Mouse (Mus musculus) liver, embryonic 12.5 days (tissue): Measurements from ENCODE around the gene Negr1. TPM values are rescaled to one million over a fixed set of nuclear protein-coding genes. Genes with fewer than 3 reads are reported as not detected.

ENCODE experiments used
- ATAC-seq: fragments of 200-750 bp; cut with Nextera tagmentation; 2 replicates; pipeline ENCODE4 v1.8.0; 2017; ENCODE audit warnings: moderate number of reproducible peaks, mild to moderate bottlenecking, moderate library complexity
- H3K27ac ChIP-seq: fragments of 300-500 bp; sonication (generic); 2 replicates; pipeline ENCODE4 v1.5.1; 2016; ENCODE audit warnings: mild to moderate bottlenecking
- H3K27me3 ChIP-seq: fragments of 300-500 bp; sonication (generic); replicated peaks from 2 replicates; pipeline ENCODE4 v1.6.1; 2016; ENCODE audit warnings: mild to moderate bottlenecking, moderate library complexity
- H3K36me3 ChIP-seq: fragments of 300-500 bp; sonication (generic); 2 replicates; pipeline ENCODE4 v1.6.1; 2016; ENCODE audit warnings: mild to moderate bottlenecking, moderate library complexity
- H3K4me1 ChIP-seq: fragments of 300-500 bp; sonication (generic); 2 replicates; pipeline ENCODE4 v1.6.1; 2016
- H3K4me2 ChIP-seq: fragments of 300-500 bp; sonication (generic); 2 replicates; pipeline ENCODE4 v1.6.1; 2016; ENCODE audit warnings: mild to moderate bottlenecking, moderate library complexity
- H3K4me3 ChIP-seq: fragments of 300-500 bp; sonication (generic); 2 replicates; pipeline ENCODE4 v1.5.1; 2016; ENCODE audit warnings: mild to moderate bottlenecking, moderate library complexity
- H3K9ac ChIP-seq: fragments of 300-500 bp; sonication (generic); 2 replicates; pipeline ENCODE4 v1.6.1; 2016; ENCODE audit warnings: mild to moderate bottlenecking, moderate library complexity
- H3K9me3 ChIP-seq: fragments of 300-500 bp; sonication (generic); replicated peaks from 2 replicates; pipeline ENCODE4 v1.6.1; 2016; ENCODE audit warnings: mild to moderate bottlenecking, moderate library complexity
- WGBS: fragments of 180-500 bp; shearing (Covaris S2); methylation state at CpG from one replicate; pipeline ENCODE4 v1.1.7; 2016; ENCODE audit not compliant: insufficient replicate concordance; 5-methylcytosine and 5-hydroxymethylcytosine counted together
- polyA plus RNA-seq: library from polyadenylated mRNA; unstranded; fragments of >200 nt; fragmentation: Nextera tagmentation; extraction: Ambion mirVana; gene quantifications from 2 replicates; pipeline ENCODE4 v1.2.1, GENCODE M21; 2016

The Negr1 gene
- polyA plus RNA-seq, 1 experiment from 2014 or later: 0.29 TPM

DNA sequence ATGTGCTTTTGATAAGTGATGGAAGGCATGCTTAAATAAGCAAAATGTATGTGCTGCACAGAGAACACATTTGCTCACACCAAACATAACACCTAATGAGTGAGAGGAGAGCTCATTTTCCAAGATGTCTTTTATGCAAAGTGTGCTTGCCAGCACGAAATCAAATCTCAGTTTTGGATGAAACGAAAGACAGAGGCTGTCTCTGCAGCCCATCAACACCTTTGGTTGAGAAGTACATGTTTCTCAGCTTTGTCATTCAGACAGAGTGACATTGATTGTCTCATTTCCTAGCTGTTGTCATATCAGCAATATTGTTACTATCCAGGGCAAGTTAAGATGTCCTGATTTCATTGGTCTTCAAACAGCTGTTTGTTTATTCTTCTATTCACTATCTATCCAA, 29.5 kb downstream of the Negr1 start:
- ATAC-seq: no peak
- 50% methylated on average over 2 of the region's 2 CpGs for WGBS
- Histone ChIP-seq H3K4me3 (no peak overlapping the region), H3K9ac (no peak overlapping the region), H3K27ac (no peak overlapping the region), H3K36me3 (no peaks in the 10 kb centered on the region), H3K9me3 (no peaks in the 10 kb centered on the region), H3K27me3 (no peaks in the 10 kb centered on the region), H3K4me2 (no peak overlapping the region), H3K4me1 (no peaks in the 10 kb centered on the region)

DNA sequence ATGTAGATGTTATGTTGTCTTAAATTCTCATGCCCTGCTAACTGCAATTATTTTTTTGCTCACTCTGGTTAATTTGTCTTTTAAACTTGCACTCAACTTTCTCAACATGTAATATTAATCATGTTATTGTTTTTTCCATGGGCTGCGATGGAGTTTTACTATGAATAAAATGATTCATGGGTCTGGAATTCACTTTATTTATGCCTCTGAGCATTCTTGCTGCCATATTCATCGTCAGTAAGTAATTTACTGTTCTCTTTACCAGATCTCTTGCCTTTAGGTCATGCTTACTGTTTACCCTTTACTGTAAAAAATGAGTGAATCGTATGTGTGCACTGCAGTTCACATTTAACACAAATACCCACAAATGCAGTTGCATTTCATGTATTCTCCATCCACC, 45.3 kb downstream of the Negr1 start:
- no peak for ATAC-seq
- Histone ChIP-seq H3K27ac (no peak overlapping the region), H3K4me3 (no peak overlapping the region), H3K9ac (no peak overlapping the region), H3K9me3 (no peaks in the 10 kb centered on the region), H3K4me2 (no peak overlapping the region), H3K4me1 (no peaks in the 10 kb centered on the region), H3K27me3 (no peaks in the 10 kb centered on the region), H3K36me3 (no peaks in the 10 kb centered on the region)
- WGBS: 62% methylated on average over 3 of the region's 3 CpGs

DNA sequence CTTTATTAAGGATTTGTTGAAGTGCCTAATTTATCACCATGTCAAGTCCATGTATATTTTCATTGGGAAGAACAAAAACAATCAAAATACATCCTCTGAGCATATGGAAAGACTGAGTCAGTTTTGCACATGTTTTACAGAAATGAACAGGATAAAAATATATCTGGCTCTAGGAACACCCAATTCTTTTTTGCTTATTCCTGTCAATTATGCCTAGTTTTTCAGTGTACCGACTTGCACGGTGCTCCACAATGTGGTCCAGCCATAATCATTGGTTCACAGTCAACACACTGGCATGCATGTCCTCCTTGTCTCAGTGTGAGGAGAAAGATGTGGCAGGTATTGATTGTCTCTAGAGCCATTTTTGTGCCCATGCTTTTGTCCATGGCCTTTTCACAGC, 58.3 kb downstream of the Negr1 start:
- 79% methylated on average over 2 of the region's 2 CpGs for WGBS
- no peak overlapping the region for H3K4me3 ChIP-seq
- H3K9me3 ChIP-seq: no peaks in the 10 kb centered on the region
- no peak overlapping the region for H3K9ac ChIP-seq
- H3K27me3 ChIP-seq: no peaks in the 10 kb centered on the region
- no peak for ATAC-seq
- H3K27ac ChIP-seq: no peak overlapping the region
- H3K4me2 ChIP-seq: no peak overlapping the region
- H3K36me3 ChIP-seq: no peaks in the 10 kb centered on the region
- no peaks in the 10 kb centered on the region for H3K4me1 ChIP-seq

DNA sequence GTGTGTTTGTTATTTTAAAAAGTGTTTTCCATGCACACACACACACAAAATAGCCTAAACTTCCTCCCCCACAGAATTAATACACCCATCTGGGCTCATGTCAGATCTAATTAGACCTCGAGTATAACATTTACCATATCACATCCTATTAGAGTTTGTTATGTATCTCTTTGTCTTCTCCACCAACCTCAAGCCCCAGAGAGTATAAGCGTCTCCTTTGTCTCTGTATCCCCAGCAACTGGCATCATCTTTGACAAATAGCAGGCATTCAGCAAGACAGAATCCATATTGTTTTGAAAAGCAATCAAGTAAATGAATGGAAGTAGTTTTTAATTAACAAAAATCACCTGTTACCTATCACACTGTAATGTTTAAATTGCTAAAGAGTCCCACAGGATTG, 67.0 kb downstream of the Negr1 start:
- no peak for ATAC-seq
- no peaks in the 10 kb centered on the region for H3K4me1 ChIP-seq
- H3K9ac ChIP-seq: no peak overlapping the region
- WGBS: 49% methylated on average over 2 of the region's 2 CpGs
- no peak overlapping the region for H3K4me3 ChIP-seq
- no peaks in the 10 kb centered on the region for H3K9me3 ChIP-seq
- no peak overlapping the region for H3K4me2 ChIP-seq
- H3K27ac ChIP-seq: no peak overlapping the region
- H3K36me3 ChIP-seq: no peaks in the 10 kb centered on the region
- no peaks in the 10 kb centered on the region for H3K27me3 ChIP-seq

DNA sequence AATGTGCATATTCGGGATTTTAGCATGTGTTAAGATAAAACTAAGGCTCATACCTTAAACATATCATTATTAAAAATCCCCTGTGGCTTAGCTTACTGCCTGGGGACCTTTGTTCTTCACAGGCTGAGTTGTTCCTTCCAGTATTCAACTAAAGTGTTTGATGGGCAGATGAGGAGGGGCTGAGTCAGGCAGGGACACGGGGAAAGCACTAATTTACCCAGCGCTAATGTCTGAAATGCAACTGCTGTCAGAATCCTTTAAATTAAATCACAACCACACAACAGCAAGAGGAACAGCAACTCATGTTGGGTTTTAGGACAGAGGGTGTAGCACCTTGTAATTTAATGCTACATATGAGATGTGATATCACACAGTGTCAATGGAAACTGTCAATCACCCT, 71.3 kb downstream of the Negr1 start:
- H3K9ac ChIP-seq: no peak overlapping the region
- ATAC-seq: no peak
- no peak overlapping the region for H3K4me3 ChIP-seq
- H3K4me1 ChIP-seq: no peaks in the 10 kb centered on the region
- H3K27me3 ChIP-seq: no peaks in the 10 kb centered on the region
- 36% methylated on average over 3 of the region's 3 CpGs for WGBS
- H3K27ac ChIP-seq: no peak overlapping the region
- H3K4me2 ChIP-seq: no peak overlapping the region
- no peaks in the 10 kb centered on the region for H3K9me3 ChIP-seq
- H3K36me3 ChIP-seq: no peaks in the 10 kb centered on the region

DNA sequence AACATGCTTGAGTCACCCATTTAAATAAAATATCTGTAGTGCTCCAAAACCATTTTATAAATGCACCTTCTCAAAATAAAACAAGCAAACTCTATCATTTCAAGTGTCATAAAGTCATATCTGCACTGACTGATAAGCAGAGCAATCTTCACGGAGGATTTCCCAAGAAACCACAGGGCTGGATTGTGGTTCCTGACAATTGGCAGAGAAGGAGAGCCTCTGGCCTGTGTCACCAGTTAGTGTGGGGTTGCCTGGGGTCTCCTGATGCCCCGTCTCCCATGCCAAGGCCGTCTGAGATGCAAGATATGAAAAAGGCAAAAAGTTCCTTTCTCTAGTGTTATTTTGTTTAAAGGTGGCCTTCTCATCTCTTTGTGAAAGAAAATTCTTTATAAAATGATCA, 77.8 kb downstream of the Negr1 start:
- Histone ChIP-seq H3K27me3 (no peaks in the 10 kb centered on the region), H3K9me3 (no peaks in the 10 kb centered on the region), H3K4me2 (no peak overlapping the region), H3K27ac (no peak overlapping the region), H3K4me3 (no peak overlapping the region), H3K4me1 (no peaks in the 10 kb centered on the region), H3K36me3 (no peaks in the 10 kb centered on the region), H3K9ac (no peak overlapping the region)
- ATAC-seq: no peak
- WGBS: 42% methylated on average over 3 of the region's 3 CpGs

DNA sequence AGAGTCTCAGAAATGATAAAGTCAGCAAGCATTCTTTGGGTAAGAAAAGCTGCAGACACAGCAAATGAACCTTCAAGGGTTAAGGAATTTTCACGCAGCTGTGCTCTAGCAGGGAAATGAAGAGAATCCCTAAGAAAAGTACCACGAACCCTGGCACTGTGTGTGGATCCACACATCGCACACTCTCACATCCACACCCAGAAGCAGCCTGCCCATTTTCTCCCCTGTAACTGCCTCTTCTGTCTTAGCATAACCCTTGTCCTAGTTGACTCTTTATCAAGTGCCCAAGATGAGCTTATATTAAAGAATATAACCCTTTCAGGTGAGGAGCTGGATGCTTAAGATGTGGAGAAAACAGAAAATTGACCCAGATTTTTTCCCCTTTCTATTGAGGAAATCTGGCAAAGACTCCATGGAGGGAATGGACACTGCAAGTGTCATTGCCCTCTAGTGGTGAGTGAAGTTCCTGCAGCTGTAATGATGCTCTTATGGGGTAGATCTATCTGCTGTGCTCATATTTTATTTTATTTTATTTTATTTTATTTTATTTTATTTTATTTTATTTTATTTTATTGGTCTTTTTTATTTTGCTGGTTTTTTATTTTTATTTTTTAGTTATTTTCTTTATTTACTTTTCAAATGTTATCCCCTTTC, 82.2 kb downstream of the Negr1 start:
- H3K4me2 ChIP-seq: no peak overlapping the region
- no peaks in the 10 kb centered on the region for H3K9me3 ChIP-seq
- no peaks in the 10 kb centered on the region for H3K4me1 ChIP-seq
- H3K9ac ChIP-seq: no peak overlapping the region
- WGBS: 70% methylated on average over 3 of the region's 3 CpGs
- ATAC-seq: no peak
- H3K36me3 ChIP-seq: no peaks in the 10 kb centered on the region
- H3K27me3 ChIP-seq: no peaks in the 10 kb centered on the region
- no peak overlapping the region for H3K4me3 ChIP-seq
- no peak overlapping the region for H3K27ac ChIP-seq

DNA sequence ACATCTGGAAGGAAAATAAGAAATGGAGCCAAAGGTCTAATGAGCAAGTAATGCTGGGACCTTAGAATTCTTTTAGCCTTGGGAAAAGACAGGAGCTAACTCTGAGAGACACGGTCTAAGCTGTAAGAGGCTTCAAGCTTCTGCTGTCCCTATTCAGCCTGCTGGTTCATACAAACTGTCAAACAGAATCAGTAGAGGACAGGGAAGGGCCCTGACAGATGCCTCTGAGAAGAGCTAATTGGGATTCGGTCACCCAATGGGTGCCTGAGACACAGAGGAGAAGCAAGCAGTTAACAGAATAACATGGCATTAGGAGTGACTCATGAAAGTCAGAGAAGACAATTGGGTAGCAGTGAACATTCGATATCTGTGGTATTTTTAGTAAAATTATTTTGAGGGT, 86.8 kb downstream of the Negr1 start:
- no peaks in the 10 kb centered on the region for H3K36me3 ChIP-seq
- no peaks in the 10 kb centered on the region for H3K27me3 ChIP-seq

DNA sequence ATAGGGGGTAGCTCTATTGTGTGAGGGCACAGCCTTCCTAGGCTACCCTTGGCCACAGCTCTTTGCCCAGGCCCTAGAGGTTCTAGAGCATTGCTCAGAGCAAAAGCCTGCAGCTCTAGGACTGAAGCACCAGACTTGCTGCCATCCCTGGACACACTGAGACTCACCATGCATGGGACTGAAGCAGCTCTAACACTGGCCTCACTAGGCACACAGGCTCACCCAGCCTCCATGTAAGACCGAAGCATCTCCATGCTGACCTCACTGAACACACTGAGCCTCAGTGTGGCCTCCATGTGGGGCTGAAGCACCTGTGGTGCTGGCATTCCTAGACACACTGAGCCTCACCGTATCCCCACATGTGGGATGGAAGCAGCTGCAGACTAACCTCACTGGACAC, 101.0 kb downstream of the Negr1 start:
- H3K9me3 ChIP-seq: no peaks in the 10 kb centered on the region
- ATAC-seq: no peak
- no peak overlapping the region for H3K27ac ChIP-seq
- H3K9ac ChIP-seq: no peak overlapping the region
- H3K4me2 ChIP-seq: no peak overlapping the region
- H3K4me3 ChIP-seq: no peak overlapping the region
- 80% methylated on average over 2 of the region's 2 CpGs for WGBS
- H3K36me3 ChIP-seq: no peaks in the 10 kb centered on the region
- H3K4me1 ChIP-seq: no peaks in the 10 kb centered on the region
- no peaks in the 10 kb centered on the region for H3K27me3 ChIP-seq

More for the DNA sequence above, 86.8 kb downstream of the Negr1 start:
- H3K9ac ChIP-seq: no peak overlapping the region
- no peak for ATAC-seq
- no peaks in the 10 kb centered on the region for H3K9me3 ChIP-seq
- no peak overlapping the region for H3K4me3 ChIP-seq
- WGBS: 54% methylated on average over 3 of the region's 3 CpGs
- H3K27ac ChIP-seq: no peak overlapping the region
- no peak overlapping the region for H3K4me2 ChIP-seq
- H3K4me1 ChIP-seq: no peaks in the 10 kb centered on the region

DNA sequence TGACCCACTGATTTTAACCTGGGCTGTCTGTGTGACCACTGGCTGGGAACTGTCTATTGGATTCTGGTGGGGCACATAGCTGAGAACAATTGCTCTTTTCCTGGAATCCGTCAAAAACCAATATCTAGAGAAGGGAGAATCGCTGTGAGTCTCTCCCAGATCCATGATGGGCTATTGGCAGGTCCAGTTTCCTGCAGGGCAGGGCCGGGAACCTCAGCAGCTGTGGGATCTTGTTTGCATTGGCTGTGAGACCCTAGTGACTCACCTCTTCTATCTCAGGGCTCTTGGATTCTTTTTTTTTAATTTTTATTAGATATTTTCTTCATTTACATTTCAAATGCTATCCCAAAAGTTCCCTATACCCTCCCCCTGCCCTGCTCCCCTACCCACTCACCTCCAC, 111.0 kb downstream of the Negr1 start:
- H3K4me2 ChIP-seq: no peak overlapping the region
- no peaks in the 10 kb centered on the region for H3K36me3 ChIP-seq
- ATAC-seq: no peak
- H3K4me1 ChIP-seq: no peaks in the 10 kb centered on the region
- 40% methylated on average over 3 of the region's 3 CpGs for WGBS
- H3K4me3 ChIP-seq: no peak overlapping the region
- no peak overlapping the region for H3K27ac ChIP-seq
- no peaks in the 10 kb centered on the region for H3K27me3 ChIP-seq
- H3K9ac ChIP-seq: no peak overlapping the region
- no peaks in the 10 kb centered on the region for H3K9me3 ChIP-seq

DNA sequence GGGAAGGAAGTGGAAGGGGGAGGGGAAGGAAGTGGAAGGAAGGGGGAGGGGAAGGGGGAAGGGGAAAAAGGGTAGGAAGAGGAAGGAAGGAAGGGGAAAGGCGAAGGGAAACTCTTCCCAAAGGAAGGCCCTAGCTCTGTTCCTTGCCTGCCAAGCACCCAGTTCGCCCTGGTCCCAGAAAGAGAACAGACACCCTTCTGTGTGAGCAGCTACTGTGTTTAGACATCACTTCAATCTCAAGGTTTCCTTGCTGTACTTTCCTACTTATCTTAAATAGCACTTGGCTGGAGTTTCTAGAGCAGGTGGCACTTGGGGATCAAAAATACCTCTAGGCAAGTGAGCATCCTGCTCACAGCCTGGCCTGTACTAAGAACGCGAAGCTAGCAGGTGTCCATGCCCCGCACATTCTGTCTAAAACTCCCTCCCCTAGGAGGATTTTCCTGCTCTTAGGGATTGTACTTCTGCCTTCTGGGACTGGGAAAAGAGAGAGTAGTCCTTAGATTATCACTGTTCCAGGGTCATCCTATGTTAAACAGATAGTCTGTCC, 128.5 kb downstream of the Negr1 start:
- Histone ChIP-seq H3K9me3 (0 out of 2 replicates have a peak, but pooled peaks cover 7% of the 10 kb centered on the region), H3K27ac (no peak overlapping the region), H3K9ac (no peak overlapping the region), H3K4me2 (no peak overlapping the region), H3K27me3 (no peaks in the 10 kb centered on the region), H3K4me3 (no peak overlapping the region), H3K36me3 (no peaks in the 10 kb centered on the region), H3K4me1 (no peaks in the 10 kb centered on the region)
- ATAC-seq: no peak
- WGBS: 61% methylated on average over 5 of the region's 5 CpGs

DNA sequence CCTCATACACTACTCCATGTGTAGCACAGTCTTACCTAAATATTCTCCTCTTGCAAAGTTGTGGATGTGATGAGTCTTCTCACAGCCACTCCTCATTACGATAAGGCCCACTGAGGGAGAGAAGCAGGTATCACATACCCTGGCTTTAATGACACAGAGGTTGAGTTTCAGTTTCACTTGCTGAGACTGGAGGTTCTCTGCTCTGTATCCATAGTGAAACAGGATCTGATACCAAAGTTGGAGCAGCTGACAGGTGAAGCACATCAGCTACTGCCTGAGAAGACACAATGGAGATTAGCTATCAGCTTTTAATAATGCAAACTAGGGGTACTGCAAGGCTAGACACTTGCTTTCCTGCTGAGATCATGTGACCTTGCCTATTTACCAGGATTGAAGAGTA, 137.1 kb downstream of the Negr1 start:
- no peaks in the 10 kb centered on the region for H3K4me1 ChIP-seq
- WGBS: 79% methylated on average over 1 of the region's 1 CpGs
- H3K27me3 ChIP-seq: no peaks in the 10 kb centered on the region
- no peak overlapping the region for H3K27ac ChIP-seq
- no peaks in the 10 kb centered on the region for H3K36me3 ChIP-seq
- no peak overlapping the region for H3K4me2 ChIP-seq
- H3K9me3 ChIP-seq: no peaks in the 10 kb centered on the region
- no peak overlapping the region for H3K4me3 ChIP-seq
- no peak for ATAC-seq
- no peak overlapping the region for H3K9ac ChIP-seq

DNA sequence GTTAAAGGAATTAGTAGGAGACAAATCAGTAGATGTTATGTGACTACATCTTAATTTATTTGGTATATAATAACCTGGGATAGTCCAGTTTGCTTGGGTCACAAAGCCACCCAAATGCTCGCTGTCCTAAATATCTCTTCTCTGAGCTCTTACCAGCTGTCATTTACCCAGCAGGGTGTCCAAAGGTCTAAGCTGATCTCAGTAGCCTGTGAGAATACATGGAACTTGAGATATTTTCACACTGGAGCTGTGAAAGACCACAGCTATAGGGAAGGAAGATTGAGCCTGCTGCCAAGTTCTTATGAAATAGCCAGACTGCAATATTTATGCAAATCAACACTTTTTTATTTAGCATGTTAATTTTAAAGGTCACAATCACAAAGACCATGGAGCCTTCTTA, 141.6 kb downstream of the Negr1 start:
- WGBS: 68% methylated on average over 1 of the region's 1 CpGs
- no peak for ATAC-seq
- Histone ChIP-seq H3K9ac (no peak overlapping the region), H3K4me2 (no peak overlapping the region), H3K27ac (no peak overlapping the region), H3K4me3 (no peak overlapping the region), H3K9me3 (no peaks in the 10 kb centered on the region), H3K4me1 (no peaks in the 10 kb centered on the region), H3K27me3 (no peaks in the 10 kb centered on the region), H3K36me3 (no peaks in the 10 kb centered on the region)
